Mouse (Mus musculus): Measurements from ENCODE around the gene Nicn1.
"Not testable (repeated sequence)": the region's sequence is repeated elsewhere in the genome, so short reads cannot be mapped to it uniquely, and the experiment has no call there.

The Nicn1 gene

GRCm38 (mm10) chr9:108280071-108280828 is 10.0 kb upstream of the Nicn1 start:
- DNase-seq, result no peak

- DNase-seq, result peak; percentile 45 to 79
Measured at GRCm38 (mm10) chr9:108284410-108284809, 5.8 kb upstream of the Nicn1 start.

- not testable (repeated sequence) for DNase-seq
Measured at GRCm38 (mm10) chr9:108287526-108288238, 2.5 kb upstream of the Nicn1 start.

GRCm38 (mm10) chr9:108289347-108289746 is 882 bp upstream of the Nicn1 start:
- DNase-seq, result no peak

GRCm38 (mm10) chr9:108290773-108291172 is 544 bp downstream of the Nicn1 start:
- no peak for DNase-seq

- DNase-seq, result no peak
Measured at GRCm38 (mm10) chr9:108296453-108297355, 6.5 kb downstream of the Nicn1 start, which contains the start of gene Amt. Gene Amt, plus strand, starts transcription at chr9:108296853.

- no peak for DNase-seq
Measured at GRCm38 (mm10) chr9:108301853-108302252, 11.6 kb downstream of the Nicn1 start.

GRCm38 (mm10) chr9:108304716-108305115 is 14.5 kb downstream of the Nicn1 start:
- no peak for DNase-seq

- no peak for DNase-seq
Measured at GRCm38 (mm10) chr9:108305170-108305569, 14.9 kb downstream of the Nicn1 start.

GRCm38 (mm10) chr9:108305629-108306520 is 15.6 kb downstream of the Nicn1 start, which contains the start of the genes Rhoa and Tcta:
Gene Rhoa, plus strand, starts transcription at chr9:108306129.
Gene Tcta, minus strand, starts transcription at chr9:108306160.
- peak; percentile 90 to 98 for DNase-seq

GRCm38 (mm10) chr9:108306571-108306980 is 16.3 kb downstream of the Nicn1 start:
- DNase-seq, result peak; percentile 82 to 84

GRCm38 (mm10) chr9:108307021-108307807 is 17.0 kb downstream of the Nicn1 start:
- no peak for DNase-seq

GRCm38 (mm10) chr9:108308141-108308540 is 17.9 kb downstream of the Nicn1 start:
- no peak for DNase-seq

GRCm38 (mm10) chr9:108317572-108317971 is 27.3 kb downstream of the Nicn1 start:
- no peak for DNase-seq

GRCm38 (mm10) chr9:108318462-108318861 is 28.2 kb downstream of the Nicn1 start:
- DNase-seq, result no peak

GRCm38 (mm10) chr9:108322054-108322453 is 31.8 kb downstream of the Nicn1 start:
- not testable (repeated sequence) for DNase-seq

- DNase-seq, result no peak
Measured at GRCm38 (mm10) chr9:108324784-108325183, 34.6 kb downstream of the Nicn1 start.

- no peak for DNase-seq
Measured at GRCm38 (mm10) chr9:108325811-108326210, 35.6 kb downstream of the Nicn1 start.

GRCm38 (mm10) chr9:108337848-108338550 is 47.8 kb downstream of the Nicn1 start:
- DNase-seq, result no peak

- no peak for DNase-seq
Measured at GRCm38 (mm10) chr9:108338551-108338885, 48.3 kb downstream of the Nicn1 start.
